Mouse (Mus musculus) CD4-positive, CD25-positive, alpha-beta regulatory T cell, adult 2 months (primary cell): ENCODE data around the gene Exosc2.

ENCODE experiments used
- DNase-seq: peaks from one replicate; pipeline ENCODE4 v3.0.0-alpha.2; 2012; ENCODE audit warnings: low read depth, low spot score

Exosc2 gene

DNA sequence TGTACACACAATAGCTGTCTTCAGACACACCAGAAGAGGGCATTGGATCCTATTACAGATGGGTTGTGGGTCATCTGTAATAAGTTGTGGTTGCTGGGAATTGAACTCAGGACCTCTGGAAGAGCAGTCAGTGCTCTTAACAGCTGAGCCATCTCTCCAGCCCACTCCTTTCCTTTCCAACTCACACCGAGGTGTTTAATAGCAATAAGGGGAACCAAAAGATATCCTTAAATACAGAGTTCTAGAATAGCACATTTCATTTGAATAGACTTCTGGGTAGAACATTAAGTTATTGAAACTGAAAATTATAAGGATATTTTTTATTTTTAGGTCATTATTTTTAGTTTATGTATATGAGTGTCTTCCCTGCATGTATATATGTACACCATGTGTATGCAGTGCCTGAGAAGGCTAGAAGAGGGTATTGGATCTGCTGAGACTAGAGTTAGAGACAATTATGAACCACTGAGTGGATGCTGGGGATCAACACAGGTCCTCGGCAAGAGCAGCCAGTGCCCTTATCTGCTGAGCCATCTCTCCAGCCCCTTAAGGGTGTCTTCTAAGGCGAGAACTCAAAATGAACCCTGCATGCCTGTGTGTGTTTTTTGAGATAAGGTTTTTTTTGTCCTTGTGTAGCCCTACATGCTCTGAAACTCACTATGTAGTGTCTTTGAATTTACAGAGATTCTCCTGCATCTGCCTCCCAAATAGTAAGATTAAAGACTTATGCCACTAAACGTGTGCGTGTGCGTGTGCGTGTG lies 54.4 kb downstream of the Exosc2 start:
- no peak for DNase-seq

DNA sequence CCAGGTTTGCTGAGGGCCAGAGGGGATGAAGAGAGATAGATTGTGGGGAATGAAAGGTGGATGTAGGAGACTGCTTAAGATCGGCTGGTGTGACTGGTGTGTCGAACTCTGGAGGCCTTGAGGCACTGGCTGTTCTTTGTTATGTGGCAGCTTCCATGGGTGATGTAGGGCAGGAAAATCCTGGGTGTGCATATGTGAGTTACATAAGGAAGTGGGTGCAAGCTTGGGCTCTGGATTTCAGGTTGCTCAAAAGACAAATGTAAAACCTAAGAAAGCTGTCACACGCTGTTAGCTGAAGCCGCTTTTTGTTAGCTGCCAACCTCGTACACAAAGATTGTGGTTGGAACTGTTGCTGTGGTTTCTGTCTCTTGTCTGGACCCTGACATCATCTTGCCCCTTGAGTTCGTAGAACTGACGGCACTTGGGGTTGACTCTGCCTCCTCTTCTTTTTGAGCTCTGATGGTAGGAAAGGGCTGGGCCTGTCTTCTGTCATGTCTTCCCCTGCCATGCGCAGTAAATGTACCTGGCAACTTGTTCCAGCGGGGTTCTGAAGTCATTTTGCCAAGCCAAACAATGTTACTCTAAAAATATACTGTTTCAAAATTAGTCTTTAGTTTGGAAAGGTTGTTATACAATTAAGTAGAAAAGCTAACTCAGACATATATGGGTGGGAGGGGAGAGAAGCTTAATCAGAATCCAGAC lies 57.2 kb downstream of the Exosc2 start:
- peak; percentile 52 for DNase-seq

DNA sequence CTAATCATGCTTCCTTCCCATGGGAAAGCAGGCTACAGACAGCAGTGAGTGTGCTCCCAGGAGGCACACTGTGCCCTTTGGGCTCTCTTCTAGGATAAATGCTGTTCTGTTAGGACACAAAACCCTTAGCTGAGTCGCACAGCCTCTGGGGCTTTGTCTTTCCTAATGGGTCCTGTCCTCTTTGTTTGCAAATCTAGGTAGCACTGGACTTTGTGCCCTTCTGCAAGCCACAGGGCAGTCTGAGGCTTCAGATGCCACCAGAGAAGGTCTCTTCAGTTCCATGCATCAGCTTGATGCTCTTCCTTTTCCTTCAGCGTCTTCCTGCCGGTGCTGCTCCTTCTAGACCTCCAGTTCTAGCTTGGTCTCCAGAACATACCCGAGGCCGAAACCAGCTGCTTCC lies 60.1 kb downstream of the Exosc2 start:
- DNase-seq = no peak
